Mouse (Mus musculus) spleen, adult 2 months (tissue): ENCODE results near the gene Lhcgr. TPM values are rescaled to one million over a fixed set of nuclear protein-coding genes. Genes with fewer than 3 reads are reported as not detected.
"Not testable (repeated sequence)": the region's sequence is repeated elsewhere in the genome, so short reads cannot be mapped to it uniquely, and the experiment has no call there.

ENCODE experiments used
- DNase-seq, 2 experiments: peaks; one replicate each; pipeline versions ENCODE4 v3.0.0 to v3.0.0-alpha.2; 2012 to 2021; ENCODE audit warnings: low spot score in 2 of 2, low read depth in 1 of 2
- H3K27ac ChIP-seq: fragments of 200-500 bp; 2 replicates; pipeline ENCODE4 v1.5.1; 2012; ENCODE audit warnings: low read length, inconsistent platforms; ENCODE audit not compliant: insufficient read depth
- H3K27me3 ChIP-seq: fragments of 200-500 bp; 2 replicates; pipeline ENCODE4 v1.6.1; 2012; ENCODE audit warnings: mild to moderate bottlenecking, moderate library complexity, low read length, inconsistent platforms; ENCODE audit not compliant: control insufficient read depth, insufficient read depth
- H3K36me3 ChIP-seq: fragments of 200-500 bp; 2 replicates; pipeline ENCODE4 v1.6.1; 2012; ENCODE audit warnings: mild to moderate bottlenecking, low read length, inconsistent platforms; ENCODE audit not compliant: control insufficient read depth, insufficient read depth
- H3K4me1 ChIP-seq: fragments of 200-500 bp; 2 replicates; pipeline ENCODE4 v1.6.1; 2011; ENCODE audit warnings: inconsistent platforms; ENCODE audit not compliant: control insufficient read depth, insufficient read depth, insufficient read length
- H3K4me3 ChIP-seq: fragments of 200-500 bp; 2 replicates; pipeline ENCODE4 v1.5.1; 2011; ENCODE audit warnings: mild to moderate bottlenecking, inconsistent platforms; ENCODE audit not compliant: insufficient read depth, insufficient read length; ENCODE audit errors: extremely low read depth
- CTCF ChIP-seq: fragments of 200-500 bp; IDR thresholded peaks from 2 replicates; pipeline ENCODE4 v1.5.1; 2011; ENCODE audit warnings: mild to moderate bottlenecking, inconsistent platforms; ENCODE audit not compliant: insufficient read depth, insufficient read length, insufficient replicate concordance; ENCODE audit errors: extremely low read depth
- POLR2A ChIP-seq: fragments of 200-500 bp; IDR thresholded peaks from 2 replicates; pipeline ENCODE4 v1.6.1; 2011; ENCODE audit warnings: low read depth, low read length, inconsistent platforms
- WGBS: fragments of 180-500 bp; shearing (Covaris S2); methylation state at CpG from one replicate; pipeline ENCODE4 v1.1.7; 2018; 5-methylcytosine and 5-hydroxymethylcytosine counted together
- polyA plus RNA-seq: library from polyadenylated mRNA; depleted of rRNA; stranded (reverse); fragments of >200 nt; gene quantifications from 2 replicates; pipeline ENCODE4 v1.2.3, GENCODE M21; 2012; rRNA removed

Gene Lhcgr
- polyA plus RNA-seq, result 0.01 and 0.13 TPM in 2 replicates

DNA sequence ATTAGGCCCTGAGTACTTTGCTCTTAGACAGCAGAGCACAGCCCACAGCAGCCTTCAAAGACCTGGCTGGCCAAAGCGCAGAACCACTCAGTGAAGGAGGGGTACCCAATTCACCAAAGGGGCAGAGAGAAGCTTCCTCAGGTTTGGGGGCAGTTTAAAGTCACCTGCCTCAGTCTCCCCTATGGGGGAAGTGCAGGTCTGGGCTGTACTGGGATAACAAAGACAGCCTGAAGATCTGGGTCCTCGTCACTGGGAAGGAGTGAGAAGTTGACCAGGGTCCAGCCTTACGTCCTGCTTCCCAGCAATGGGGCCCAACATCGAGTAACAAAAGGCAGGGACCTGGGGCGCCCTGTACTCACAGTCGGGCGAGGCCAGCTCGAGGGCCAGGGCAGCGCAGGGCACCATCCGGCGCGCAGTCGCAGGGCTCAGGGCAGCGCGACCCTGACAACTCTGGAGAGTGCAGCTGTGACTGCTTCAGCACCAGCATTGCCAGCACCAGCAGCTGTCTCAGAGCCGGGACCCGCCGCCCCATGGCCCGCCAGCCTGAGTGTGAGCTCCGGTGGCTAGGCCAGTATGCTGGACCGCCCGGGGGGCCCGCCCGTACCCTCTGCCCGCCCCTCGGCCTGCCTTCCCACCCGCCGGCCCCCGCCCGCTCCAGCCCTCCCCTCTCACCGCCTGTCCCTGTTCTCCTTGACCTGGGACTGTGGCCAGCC lies at the start of gene Lhcgr:
Gene Lhcgr, minus strand, starts transcription at position 551 of the 713 bp plus-strand sequence.
- Histone ChIP-seq H3K4me1 (no peaks in the 10 kb centered on the region), H3K27me3 (no peaks in the 10 kb centered on the region), H3K36me3 (no peaks in the 10 kb centered on the region), H3K27ac (no peak within 1 kb of the TSS), H3K4me3 (no peak within 1 kb of the TSS)
- DNase-seq, result no peak
- 69% methylated on average over 24 of the region's 31 CpGs for WGBS
- TF ChIP-seq POLR2A, result no peak
- no peak for TF ChIP-seq CTCF

DNA sequence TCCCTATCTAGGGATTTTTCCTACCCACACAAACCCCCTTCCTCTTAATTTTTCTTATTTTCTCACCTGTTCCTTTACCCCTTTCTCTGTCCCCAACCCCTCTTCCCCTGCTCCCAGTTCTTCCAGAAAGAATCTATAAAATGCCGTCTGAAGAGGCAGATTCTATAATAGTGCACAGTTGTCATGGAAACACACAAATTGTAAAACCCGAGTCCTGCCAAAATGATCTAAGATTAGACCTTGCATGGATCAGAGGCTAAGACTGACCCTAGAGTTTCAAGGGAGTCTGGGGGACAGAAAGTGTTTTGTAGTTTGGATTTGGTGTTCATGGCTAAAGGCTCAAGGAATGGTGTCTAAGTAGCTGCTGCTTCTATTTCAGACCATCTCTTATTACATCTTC lies 25.8 kb upstream of the Lhcgr start:
- Histone ChIP-seq H3K4me3 (no peak overlapping the region), H3K36me3 (no peaks in the 10 kb centered on the region), H3K4me1 (no peaks in the 10 kb centered on the region), H3K27ac (no peak overlapping the region), H3K27me3 (no peaks in the 10 kb centered on the region)
- TF ChIP-seq POLR2A, result no peak
- TF ChIP-seq CTCF, result no peak
- DNase-seq, result no peak
- 82% methylated on average over 2 of the region's 2 CpGs for WGBS

DNA sequence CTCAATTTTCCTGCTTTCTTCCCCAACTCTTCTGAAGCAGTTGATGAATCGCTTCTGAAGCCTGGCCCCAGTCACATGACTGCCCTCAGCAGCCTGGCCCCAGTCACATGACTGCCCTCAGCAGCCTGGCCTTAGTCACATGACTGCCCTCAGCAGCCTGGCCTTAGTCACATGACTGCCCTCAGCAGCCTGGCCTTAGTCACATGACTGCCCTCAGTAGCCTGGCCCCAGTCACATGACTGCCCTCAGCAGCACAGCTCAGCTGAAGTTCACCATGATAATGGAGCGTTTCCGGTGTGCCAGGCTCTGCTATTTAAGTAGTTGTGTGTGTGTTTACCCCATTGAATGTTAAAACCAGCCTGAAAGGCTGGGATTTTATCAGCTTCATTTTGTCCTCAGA lies 21.2 kb upstream of the Lhcgr start:
- WGBS, result 92% methylated on average over 3 of the region's 3 CpGs
- DNase-seq, H3K27me3 ChIP-seq, H3K27ac ChIP-seq, H3K4me1 ChIP-seq, H3K36me3 ChIP-seq, H3K4me3 ChIP-seq: not testable (repeated sequence)

DNA sequence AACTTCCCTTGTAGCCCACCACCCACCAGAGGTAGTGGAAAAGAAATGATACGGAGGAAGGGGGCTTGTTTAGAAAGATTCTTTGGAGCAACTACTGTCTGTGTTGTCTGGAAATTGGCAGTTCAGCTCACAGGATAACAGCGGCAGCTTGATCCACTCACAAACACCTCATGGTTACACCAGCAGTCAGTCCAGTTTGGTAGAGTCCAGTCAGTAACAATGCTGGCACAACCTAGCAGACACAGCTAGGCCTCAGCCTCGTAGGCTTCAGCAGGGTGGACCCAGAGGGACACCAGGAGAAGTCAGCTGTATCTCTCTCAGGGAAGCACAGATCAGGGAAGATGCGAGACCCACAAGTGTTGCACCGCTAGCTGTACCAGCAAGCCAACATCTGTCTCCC lies 19.0 kb upstream of the Lhcgr start:
- DNase-seq, result no peak
- no peaks in the 10 kb centered on the region for H3K4me1 ChIP-seq
- no peaks in the 10 kb centered on the region for H3K36me3 ChIP-seq
- no peak overlapping the region for H3K27ac ChIP-seq
- H3K4me3 ChIP-seq, result no peak overlapping the region
- no peak for TF ChIP-seq POLR2A
- no peak for TF ChIP-seq CTCF
- WGBS, result 91% methylated on average over 5 of the region's 5 CpGs
- H3K27me3 ChIP-seq, result no peaks in the 10 kb centered on the region

DNA sequence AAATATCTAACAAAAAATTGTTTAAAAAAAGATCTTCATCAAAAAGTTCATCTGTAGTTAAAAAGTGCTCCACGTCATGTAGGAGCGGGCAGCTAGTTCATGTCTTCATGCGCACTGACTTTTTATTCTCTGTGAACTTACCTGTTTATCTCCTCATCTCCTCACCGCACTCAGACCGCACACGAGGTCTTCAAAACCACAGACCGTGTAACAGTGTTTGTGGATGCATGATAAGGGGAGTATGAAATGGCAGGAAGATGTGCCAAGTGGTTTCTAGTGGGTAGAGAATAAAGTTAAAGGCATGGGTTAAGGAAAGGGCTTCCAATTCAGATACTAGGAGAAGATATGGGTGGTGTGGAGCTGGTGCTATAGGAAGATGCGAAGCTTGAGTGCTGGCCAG lies 14.6 kb upstream of the Lhcgr start:
- DNase-seq, result no peak
- Histone ChIP-seq H3K27me3 (no peaks in the 10 kb centered on the region), H3K27ac (no peak overlapping the region), H3K4me3 (no peak overlapping the region), H3K4me1 (no peaks in the 10 kb centered on the region), H3K36me3 (no peaks in the 10 kb centered on the region)
- TF ChIP-seq CTCF (no peak), POLR2A (no peak)
- WGBS, result 49% methylated on average over 8 of the region's 8 CpGs

DNA sequence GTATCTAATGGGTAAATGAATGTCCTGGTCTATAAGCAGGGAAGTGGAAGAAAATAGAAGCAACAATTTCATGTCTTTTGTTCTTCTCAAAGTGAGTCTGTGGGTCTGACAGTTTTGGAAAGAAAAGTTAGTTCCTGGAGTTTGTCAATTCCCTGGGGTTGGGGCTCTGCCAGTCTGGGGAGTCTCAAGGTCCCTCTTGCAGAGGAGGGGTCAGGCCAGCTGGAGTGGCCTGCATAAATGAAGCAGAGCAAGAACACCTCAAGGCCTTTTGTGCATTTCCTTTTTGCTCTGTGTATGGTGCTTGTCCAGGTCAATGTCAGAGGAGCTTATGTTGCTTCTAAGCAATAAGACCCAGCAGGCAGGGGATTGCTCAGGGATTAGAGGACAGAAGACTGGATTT lies 11.7 kb upstream of the Lhcgr start:
- no peaks in the 10 kb centered on the region for H3K4me1 ChIP-seq
- DNase-seq, result no peak

DNA sequence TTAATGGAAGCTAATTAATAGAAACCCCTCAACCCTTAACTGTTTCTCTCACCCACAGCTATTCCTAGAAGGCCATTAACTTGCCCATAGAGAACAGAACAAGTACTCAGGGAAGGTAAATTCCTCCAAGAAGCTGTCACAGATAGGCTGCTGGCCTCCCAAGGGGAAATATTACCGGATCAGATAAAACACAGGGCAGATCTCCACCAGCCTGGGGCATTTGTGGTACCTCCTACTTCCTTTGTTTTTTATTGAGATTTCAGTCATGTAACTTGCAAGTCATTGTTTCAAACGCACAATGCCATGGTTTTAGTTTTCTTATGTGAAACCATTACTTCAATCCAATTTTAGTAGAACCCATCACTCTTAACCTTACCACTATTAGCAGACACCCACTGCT lies 1.1 kb downstream of the Lhcgr start:
- no peak overlapping the region for H3K27ac ChIP-seq
- H3K27me3 ChIP-seq, result no peaks in the 10 kb centered on the region
- 15% methylated on average over 2 of the region's 2 CpGs for WGBS
- H3K4me1 ChIP-seq, result no peaks in the 10 kb centered on the region
- no peak overlapping the region for H3K4me3 ChIP-seq
- H3K36me3 ChIP-seq, result no peaks in the 10 kb centered on the region
- DNase-seq, result no peak
- TF ChIP-seq CTCF, result no peak
- TF ChIP-seq POLR2A, result no peak

More for the DNA sequence above, 11.7 kb upstream of the Lhcgr start:
- Histone ChIP-seq H3K36me3 (no peaks in the 10 kb centered on the region), H3K4me3 (no peak overlapping the region), H3K27ac (no peak overlapping the region), H3K27me3 (no peaks in the 10 kb centered on the region)
- no peak for TF ChIP-seq POLR2A

DNA sequence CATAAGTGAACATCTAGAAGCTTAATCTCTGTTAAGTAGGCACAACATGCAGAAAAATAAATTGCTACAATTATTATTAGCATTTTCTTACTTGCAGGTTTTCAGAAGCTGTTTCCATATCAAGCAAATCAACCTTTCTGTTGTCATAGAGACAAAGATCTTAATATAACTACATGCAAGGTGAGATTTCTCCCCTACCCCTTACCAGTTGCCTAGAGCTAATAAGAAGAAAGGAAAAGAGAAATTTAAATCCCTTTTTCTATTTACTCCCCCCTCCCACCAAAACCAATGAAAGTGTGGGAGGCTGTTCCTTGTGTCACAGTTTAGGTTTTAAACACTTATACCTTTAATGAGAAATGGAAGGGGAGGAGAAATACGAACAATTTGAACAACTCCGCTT lies 3.4 kb downstream of the Lhcgr start:
- Histone ChIP-seq H3K36me3 (no peaks in the 10 kb centered on the region), H3K27ac (no peak overlapping the region), H3K27me3 (no peaks in the 10 kb centered on the region), H3K4me1 (no peaks in the 10 kb centered on the region), H3K4me3 (no peak overlapping the region)
- WGBS, result 85% methylated on average over 2 of the region's 2 CpGs
- no peak for DNase-seq
- no peak for TF ChIP-seq CTCF
- TF ChIP-seq POLR2A, result no peak
